Mouse (Mus musculus): ENCODE measurements around the gene Gm20388.

- TF ChIP-seq CTCF (IDR thresholded peaks at IDR 0.05; ENCODE audit: insufficient read depth, low read depth, low read length) (no peak), POLR2A (IDR thresholded peaks at IDR 0.05; ENCODE audit: insufficient read depth, low read depth, low read length) (no peak)
These were observed 3369.2 kb downstream of the Gm20388 start for GRCm38 (mm10) chr8:123279828-123280227.

Data from olfactory bulb, adult 2 months (tissue).